Mouse (Mus musculus) 3T3-L1 (cell line): Measurements from ENCODE around the gene Pip5k1b.
A peak's percentile ranks its signal among the peaks of the same experiment; 100 is the strongest.

ENCODE experiments used
- DNase-seq: peaks from one replicate; pipeline ENCODE4 v3.0.0-alpha.2; 2015; ENCODE audit warnings: low read depth, low spot score

The Pip5k1b gene

DNA sequence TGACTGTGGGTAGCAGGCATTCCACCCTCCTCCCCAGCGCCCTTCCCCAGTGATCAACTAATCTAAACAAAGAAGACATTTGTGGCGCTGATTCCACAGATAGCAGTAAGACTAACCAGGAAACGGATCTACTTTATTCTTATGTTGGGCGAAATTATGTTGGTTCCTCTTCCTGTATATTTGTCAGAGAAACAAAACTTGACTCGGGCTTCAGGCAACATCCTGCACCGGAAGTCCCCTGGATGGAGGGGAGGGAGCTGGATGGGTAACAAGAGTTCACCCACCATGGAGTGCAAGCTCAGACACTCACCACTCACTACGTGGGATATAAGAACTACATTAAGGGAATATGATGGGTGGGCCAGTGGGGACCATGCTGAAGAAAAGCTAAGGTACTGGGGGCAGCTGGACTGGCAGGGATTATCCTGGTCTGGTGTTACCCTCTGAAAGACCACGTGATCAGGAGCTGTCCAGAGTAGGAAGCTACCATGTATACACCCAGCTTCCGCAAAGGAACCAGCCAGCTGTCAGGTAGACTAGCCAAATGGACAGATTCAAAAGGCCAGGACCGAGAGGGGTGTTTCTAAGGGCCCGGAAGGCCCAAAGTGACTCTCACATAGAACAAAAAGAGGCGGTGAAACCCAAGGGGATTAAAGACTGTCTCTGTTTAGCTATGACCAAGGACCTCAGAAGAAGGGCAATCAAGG is 219.1 kb downstream of the Pip5k1b start:
- DNase-seq: no peak

DNA sequence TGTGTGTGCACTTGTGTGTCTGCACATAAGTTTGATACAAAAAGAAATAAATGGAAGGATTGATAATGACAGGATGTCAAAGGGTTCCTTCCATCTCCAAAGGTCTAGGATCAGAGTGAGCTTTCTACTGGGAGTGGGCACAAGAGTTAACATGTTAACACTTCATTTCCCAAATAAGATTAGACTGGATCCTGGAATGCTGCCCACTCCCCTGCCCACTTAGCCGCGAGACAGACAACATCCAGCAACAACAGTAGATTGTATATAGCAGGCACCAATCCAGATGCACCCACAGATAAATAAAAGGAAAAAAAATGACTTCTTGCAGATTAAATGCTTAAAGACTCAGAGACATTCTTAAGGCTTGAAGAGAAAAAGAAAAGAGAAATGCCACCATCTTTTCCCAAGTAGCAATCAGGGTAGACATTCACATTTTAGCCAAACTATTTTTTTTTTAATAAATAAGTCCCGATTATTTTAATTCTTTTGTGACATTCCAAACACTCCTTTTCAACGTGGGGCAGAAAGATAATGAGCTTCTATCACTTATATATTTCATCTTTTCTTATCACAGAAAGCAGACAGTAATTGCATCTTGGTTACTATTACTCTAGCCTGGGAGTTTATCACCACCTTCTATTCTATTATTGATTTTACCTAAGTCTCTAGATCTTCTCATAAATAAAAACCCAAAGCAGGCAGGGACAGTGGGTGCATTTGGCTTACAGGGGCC is 219.9 kb downstream of the Pip5k1b start:
- DNase-seq: no peak

DNA sequence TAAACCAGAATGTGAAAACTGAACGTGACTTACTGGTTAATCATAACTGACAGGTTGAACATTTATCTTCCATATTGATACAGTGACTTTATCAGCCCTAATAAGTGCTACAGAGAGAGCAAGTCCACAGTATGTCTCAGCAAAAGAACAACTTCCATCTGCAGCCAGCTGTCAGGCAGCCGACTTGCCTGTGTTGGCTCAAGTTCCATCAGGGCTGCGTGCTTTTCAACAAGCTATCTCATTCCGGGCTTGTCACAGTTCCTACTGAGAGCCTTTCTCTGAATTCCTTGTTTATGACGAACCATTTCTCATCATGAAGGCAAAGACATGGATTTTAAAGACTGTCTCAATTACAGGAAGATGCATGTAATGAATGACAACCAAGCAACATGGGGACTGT is 222.7 kb downstream of the Pip5k1b start:
- no peak for DNase-seq

DNA sequence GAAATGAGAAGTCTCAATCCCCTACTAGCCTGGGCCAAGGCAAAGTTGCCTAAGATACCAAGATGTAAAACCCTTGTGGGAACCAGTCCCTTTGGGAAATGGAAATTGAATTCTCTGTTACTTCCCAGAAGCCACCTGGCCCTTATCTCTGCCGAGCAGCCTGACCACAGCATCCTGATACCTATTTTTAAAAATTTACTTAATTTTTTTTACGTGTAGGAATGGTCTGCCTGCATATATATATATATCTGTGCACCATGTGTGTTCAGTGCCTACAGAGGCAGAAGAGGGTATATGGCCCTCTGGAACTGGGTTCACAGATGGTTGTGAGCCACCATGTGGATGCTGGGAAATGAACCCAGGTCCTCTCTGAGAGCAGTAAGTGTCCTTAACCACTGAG is 224.4 kb downstream of the Pip5k1b start:
- no peak for DNase-seq

DNA sequence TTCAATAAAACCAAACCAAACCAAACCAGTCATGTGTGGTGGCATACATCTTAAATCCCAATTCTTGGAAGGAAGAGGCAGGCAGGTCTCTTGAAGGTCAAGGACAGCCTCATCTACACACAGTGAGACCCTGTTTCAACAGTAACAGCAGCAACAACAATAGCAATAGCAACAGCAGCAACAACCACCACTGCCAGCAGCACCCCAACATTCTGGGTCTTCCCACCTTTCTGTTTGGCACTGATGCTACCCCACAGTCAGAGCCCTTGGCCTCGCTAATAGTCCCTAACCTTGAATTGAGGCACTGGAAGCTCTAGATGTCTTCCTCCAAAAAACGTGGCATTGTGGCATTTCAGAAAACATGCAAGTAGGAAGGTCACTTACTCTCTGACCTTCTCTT is 225.3 kb downstream of the Pip5k1b start:
- DNase-seq: no peak

DNA sequence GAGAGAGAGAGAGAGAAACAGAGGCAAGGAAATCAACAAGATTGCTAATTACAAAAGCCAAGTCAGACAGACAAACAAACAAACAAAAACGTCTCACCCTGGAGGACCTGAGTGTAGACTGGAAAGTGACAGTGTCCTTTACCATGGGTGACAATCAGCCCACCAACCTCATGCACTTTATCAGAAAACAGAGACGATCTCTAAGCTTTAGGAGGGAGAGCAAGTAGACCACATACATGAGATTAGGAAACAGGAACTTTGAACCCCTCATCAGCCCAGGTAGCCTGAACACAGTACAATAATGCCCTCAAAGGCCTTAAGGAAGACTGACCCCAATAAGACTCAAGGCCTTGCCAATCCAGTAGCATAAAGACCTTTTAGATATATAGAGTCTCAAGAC is 227.8 kb downstream of the Pip5k1b start:
- no peak for DNase-seq

DNA sequence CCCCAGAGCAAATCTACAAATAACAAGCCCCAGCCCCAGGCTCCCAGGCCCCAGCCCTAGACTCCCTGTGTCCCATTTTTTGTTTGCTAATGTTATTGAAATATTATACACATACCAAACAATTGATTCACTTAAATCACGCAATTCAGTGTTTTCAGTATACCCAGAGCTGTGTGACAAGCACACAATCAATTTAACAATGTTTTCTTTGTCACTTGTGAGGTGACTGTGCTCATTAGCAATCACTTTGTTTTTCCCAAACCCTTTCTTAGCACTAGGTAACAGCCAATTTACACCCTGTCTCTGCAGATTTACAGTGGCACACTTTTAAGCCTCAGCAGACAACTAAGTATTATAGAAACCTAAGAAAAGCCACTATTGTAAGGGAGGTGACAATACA is 228.7 kb downstream of the Pip5k1b start:
- no peak for DNase-seq

DNA sequence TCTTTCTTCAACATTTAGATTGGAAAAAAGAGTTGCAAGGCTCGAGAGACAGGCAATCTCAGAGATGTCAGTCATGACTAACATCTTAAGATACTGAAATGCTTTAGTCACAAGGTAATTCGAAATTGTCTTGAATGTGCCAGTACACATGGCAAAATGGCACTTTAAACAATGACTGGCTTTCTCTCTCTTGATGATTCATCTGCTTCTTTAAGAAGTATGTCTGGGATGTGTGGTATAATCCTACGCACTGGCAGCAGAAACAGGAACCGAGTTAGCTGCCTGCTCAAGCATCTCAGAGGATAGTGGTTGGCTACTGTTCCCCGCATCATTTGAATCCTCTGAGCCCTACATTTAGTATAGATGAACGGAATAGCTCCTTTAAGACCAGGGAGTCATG is 230.0 kb downstream of the Pip5k1b start:
- DNase-seq: peak; percentile 80

DNA sequence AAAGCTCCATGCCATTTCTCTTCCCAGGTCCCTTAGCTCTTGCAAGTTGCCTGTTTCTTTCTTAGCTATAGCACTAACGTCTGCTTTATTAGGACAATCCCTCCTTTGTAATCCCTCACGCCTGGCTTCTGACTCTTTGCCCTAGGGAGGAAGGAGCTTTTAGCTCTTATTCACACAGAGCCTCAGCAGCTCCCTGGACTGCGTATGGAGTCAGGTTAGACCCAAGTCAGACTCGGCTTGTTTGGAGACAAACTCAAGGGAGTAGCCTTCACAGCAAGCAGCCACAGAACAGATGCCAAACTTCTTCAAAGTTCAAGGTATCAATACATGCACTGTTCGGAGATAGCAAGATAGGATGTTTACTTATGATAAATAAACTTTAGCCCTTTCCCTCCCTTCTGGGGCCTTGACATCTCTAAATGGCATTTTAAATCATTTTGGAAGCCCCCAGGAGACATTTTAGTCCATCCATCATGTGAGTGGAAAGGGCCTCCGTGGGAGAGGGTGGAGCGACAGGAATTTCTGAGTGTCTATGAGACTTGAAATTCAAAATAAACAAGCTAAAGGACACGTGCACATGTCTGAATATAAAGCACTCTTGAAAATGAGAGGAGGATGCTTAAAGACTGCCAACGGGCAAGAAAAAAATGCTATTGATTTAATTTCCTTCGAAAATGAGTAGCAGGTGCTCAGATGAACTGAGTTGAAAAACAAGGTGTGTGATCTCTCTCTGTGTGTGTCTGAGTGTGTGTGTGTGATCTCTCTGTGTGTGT is 231.6 kb downstream of the Pip5k1b start:
- DNase-seq: no peak

DNA sequence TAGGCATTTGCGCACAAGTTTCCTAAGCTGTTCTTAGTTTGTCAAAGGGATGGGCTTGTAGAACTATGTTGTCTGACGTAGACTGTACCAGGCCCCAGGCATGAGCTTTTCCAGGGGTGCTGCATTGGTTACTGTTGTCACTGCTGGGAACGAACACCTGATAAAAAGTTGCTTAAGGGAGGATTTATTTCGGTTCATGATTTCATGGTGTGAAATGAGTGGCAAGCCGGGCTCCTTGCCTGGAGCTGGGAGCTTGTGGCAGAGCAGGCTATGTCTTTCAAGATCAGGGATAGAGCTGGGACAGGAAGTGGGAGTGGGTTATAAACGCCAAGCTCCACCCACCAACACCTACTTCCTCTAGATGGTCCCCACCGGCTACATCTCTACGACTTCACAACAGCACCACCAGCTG is 233.8 kb downstream of the Pip5k1b start:
- DNase-seq: no peak

DNA sequence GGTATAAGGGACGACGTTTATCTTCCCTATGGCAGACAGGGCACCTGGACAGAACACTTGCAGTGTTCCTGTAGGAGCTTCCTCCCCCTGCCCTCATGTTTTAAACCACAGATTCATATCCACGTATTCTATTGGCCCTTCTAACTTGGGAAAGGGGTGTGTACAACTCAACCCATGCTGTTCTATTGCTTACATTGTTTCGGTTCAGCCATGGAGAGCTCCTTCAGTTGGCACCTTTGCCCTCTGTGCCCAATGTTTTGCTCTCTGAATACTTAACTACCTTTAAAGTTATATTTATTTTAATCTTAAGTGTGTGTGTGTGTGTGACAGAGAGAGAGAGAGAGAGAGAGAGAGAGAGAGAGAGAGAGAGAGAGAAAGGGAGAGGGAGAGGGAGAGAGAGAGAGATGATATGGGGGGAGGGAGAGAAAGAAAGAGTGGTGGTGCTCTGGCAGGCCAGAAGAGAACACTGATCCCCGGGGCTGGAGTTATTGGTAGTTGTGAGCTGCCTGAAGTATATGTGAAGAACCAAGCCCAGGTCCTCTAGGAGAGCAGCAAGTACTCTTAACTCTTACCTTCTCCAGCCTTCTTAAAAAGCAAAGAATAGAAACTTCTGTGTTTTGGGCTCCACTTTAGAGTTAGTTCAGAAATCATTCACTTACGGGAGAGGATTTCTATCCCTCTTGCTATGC is 234.3 kb downstream of the Pip5k1b start:
- no peak for DNase-seq

DNA sequence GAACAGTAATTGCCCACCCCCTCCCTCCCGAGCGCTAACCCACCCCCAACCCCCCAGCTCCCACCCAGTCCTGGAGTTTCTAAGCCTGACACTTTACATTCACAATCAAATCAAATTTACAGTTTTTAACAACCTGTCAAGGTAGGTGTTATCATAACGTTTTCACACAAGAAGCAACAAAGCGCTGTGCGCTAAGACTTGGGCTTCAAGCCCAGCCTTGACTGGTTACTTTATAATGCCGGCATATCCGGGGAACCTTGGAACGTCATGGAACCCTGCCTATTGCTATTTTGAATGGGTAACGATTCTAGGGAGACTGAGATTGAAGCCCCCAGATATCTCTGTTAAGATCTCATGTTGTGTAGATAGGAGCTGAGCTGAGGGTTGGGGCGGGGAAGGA is 237.5 kb downstream of the Pip5k1b start:
- no peak for DNase-seq

DNA sequence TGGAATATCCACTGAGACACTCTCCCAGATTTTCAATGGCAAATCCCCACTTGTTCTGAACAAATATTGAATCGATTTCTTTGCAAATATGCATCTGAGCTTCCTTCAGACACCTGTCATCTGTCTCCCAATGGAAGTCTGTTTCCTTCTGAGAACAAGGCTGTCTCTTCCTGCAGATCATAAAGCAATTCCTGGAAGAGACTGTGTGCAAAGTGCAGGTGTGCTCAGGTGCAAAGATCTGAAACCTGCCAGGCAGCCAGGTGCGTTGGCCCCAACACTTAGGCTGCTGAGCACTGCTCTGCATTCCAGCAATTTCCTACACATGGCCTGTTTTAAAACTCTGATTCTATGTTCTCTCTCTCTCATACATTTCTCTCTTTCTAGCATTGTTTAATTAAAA is 237.9 kb downstream of the Pip5k1b start:
- no peak for DNase-seq

DNA sequence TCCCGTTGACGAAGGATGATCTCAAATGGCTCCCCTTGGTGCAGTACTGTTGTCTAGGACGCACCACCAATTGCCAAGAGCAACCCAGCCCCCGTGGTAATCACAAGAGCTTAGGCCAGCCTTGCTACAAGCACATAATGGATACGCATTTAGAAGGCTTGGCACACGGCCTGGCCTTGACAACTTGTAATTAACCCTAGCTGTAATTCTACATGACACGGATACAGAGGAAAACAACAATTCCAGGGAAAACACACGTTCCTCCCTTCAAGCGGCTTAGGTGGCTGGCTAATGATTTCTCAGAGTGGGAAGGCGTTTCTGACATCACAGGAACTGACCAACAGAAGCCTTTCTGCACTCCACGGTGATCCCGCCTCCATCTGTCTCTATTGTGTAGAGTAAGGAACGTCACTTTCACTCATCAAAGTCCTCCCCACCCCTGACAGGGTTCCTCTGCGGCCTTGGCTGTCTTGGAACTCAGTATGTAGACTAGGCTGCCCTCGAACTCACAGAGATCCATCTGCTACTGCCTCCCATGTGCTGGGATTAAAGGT is 238.6 kb downstream of the Pip5k1b start:
- no peak for DNase-seq

DNA sequence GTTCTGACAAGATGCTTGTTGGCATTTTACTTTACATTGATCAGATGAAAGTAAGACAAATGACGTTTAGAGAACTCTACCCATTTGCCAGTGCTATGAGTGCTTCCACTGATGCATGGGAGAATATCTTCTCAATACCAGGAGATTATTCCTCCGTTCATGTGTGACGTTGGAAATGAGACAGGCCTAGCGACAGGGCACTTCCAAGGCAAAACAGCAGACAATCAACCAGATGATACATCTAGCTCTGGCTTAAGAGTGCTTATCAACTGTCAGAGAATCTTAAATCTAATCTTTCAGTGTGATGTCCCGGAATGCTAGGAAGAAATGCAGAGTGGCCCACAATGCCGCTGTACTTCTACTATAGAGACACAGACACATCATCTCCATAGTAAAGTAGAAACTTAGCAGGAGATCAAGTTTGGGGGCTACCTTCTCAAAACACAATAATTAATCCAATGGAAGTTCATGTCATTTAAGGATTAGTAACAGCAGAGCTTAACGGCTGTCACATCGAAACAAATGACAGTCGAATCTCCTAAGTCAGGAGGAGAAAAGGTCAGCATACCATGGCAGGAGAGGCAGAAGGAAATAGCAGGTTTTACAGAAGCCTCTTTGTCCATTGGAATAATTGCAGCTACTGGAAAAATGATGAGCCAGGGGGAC is 239.5 kb downstream of the Pip5k1b start:
- DNase-seq: no peak

DNA sequence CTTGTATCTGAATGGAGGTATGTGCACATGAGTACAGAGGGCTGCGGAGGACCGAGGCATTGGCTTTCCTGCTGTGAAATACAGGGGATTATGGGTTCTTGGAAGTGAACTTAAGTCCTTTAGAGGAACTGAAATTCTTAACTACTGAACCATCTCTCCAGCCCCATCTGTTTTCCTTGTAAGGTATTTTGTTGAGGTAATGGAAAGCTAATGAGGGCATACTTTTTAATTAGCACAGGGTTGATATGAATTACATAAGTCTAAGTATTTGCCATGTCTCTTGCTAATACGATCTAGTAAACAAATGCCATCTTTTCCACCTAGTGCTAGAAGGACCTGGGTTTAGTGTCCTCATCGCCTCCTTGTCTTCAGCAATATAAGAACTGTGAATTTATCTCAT is 240.4 kb downstream of the Pip5k1b start:
- DNase-seq: no peak

DNA sequence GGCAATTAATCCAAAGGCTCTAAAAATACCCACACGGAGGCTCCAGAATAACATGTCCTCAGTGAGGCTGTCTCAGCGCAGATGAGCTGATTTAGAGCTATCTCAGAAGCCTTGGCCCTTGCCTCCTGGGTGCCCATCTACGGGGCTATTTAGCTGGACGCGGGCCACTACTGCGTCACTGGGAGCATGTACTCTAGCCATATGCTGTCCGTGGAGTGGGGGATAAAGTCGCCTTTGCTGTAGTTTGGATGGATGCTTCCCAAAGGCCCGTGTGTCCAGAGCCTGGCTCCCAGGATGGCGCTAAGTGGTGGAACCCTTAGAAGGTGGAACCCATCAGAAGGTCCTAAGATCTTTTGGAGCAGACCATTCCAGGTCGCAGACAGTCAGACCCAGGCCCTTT is 241.0 kb downstream of the Pip5k1b start:
- no peak for DNase-seq

DNA sequence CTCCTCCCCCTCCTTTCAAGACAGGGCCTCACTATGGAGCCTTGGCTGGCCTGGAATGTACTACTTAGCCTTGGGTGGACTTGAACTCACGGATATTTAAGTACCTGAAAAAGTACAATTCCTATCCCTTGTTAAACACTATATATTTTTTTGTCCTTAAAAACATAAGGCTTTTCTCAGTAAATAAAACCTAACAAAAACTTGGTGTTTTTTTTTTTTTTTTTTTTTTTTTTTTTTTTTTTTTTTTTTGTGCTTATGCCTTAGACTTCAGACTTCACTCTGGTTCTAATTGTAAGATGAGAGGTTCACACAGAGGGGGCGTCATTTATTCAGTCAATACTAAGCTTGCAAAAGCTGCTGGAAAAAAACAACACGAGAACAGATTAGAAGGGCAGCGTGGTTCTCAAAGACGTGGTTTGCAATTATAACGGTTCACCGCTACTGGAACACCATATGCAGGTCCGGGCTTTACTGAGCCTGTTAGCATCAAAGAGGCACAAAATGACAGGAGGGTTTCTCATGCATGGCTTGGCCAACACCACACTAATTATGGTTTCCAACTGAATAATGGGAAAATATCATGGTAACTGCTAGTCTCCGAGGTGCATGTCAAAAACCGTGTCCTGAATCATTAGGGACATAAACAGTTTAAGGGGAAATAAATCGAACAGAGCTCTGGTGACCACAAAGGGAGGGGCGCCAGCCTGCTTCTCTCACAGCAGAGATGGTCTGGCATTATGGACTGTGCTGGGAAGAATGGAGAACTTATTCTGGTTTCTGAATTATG is 242.9 kb downstream of the Pip5k1b start:
- DNase-seq: no peak

DNA sequence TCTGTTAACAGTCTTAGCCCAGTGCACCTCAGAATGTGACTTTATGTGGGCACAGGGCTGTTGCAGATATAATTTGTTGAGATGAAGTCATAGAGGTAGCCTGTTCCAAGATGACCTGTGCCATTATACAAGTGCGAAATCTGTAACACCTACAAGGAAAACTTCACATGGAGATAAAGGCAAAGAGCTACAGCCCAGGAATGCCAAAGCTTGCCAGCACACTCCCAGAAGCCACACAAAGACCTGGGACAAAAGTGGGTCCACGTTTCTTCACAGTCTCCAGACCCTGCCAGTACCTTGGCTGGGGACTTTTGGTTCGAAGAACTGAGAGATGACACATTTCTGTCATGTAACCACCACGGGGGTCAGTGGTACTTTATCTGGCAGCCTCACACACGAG is 243.6 kb downstream of the Pip5k1b start:
- DNase-seq: no peak

DNA sequence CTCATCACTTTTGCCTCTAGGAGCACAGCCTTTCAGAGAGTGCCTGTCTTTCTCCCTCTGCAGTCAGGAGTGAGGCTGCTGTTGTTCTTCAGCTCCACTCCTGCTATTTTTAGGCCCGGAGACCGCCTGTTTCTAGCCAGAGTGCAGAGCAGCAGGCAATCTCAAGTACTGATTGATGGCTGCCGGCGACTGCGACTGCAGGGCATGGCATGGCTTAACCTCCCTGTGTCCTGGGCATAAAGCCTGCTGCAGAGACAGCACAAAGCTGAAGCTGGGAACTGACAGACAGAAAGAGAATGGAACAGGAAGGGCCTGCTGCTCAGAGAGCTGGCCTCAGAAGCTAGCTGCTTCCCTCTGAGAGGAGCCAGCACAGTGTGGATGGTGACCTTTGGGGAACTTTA is 247.4 kb downstream of the Pip5k1b start:
- DNase-seq: no peak
